Mouse (Mus musculus) CH12.LX (cell line): Measurements from ENCODE around the gene Ppp1r12a. TPM values are rescaled to one million over a fixed set of nuclear protein-coding genes. Genes with fewer than 3 reads are reported as not detected.

ENCODE experiments used
- DNase-seq: peaks from one replicate; pipeline ENCODE4 v3.0.0-alpha.2; 2013; ENCODE audit errors: extremely low read depth
- H3K27ac ChIP-seq: 2 replicates; pipeline ENCODE4 v1.5.1; 2012; ENCODE audit warnings: low read depth, mild to moderate bottlenecking, control low read depth, moderate library complexity; ENCODE audit not compliant: insufficient read depth
- H3K27me3 ChIP-seq: replicated peaks from 2 replicates; pipeline ENCODE3; 2012; ENCODE audit warnings: inconsistent platforms
- H3K36me3 ChIP-seq, 2 experiments: replicated peaks in 1 of 2; 2 replicates each; pipeline versions ENCODE3 to v1.6.1; 2012; ENCODE audit warnings: inconsistent platforms in 1 of 2, low read length in 1 of 2, mild to moderate bottlenecking in 1 of 2, mixed read lengths in 1 of 2, moderate library complexity in 1 of 2; ENCODE audit not compliant: control insufficient read depth in 1 of 2, insufficient read depth in 1 of 2
- H3K4me1 ChIP-seq, 2 experiments: 2 replicates each; pipeline ENCODE4 v1.6.1; 2012; ENCODE audit warnings: inconsistent platforms in 1 of 2, moderate library complexity in 1 of 2; ENCODE audit not compliant: insufficient read depth in 2 of 2, control insufficient read depth in 1 of 2
- H3K4me2 ChIP-seq: 2 replicates; pipeline ENCODE4 v1.6.1; 2012; ENCODE audit warnings: low read depth, mild to moderate bottlenecking, control low read depth; ENCODE audit not compliant: poor library complexity, insufficient read depth, severe bottlenecking
- H3K4me3 ChIP-seq, 3 experiments: fragments of 150-350 bp in 1 of 3; sonication (generic) in 1 of 3; replicated peaks in 1 of 3; 2 replicates each; pipeline versions ENCODE3 to v1.5.1; 2011 to 2012; ENCODE audit warnings: low read depth in 2 of 3, low read length in 2 of 3, mild to moderate bottlenecking in 2 of 3, moderate library complexity in 2 of 3, control low read depth in 1 of 3, improper control_type of control experiment in 1 of 3, inconsistent platforms in 1 of 3, mixed read lengths in 1 of 3; ENCODE audit not compliant: poor library complexity in 1 of 3
- H3K79me2 ChIP-seq: replicated peaks from 2 replicates; pipeline ENCODE4 v1.6.1; 2012; ENCODE audit warnings: mild to moderate bottlenecking, moderate library complexity; ENCODE audit not compliant: control insufficient read depth, poor library complexity, insufficient read depth, severe bottlenecking; ENCODE audit errors: extremely low read depth
- H3K9ac ChIP-seq: 2 replicates; pipeline ENCODE4 v1.6.1; 2012; ENCODE audit warnings: low read depth, mild to moderate bottlenecking, control low read depth, moderate library complexity; ENCODE audit not compliant: insufficient read depth
- H3K9me3 ChIP-seq: replicated peaks from 2 replicates; pipeline ENCODE3; 2012; ENCODE audit warnings: low read length, inconsistent platforms, mixed read lengths
- E2F4 ChIP-seq: IDR thresholded peaks from 2 replicates; pipeline ENCODE4 v1.6.1; 2011; ENCODE audit warnings: low read depth, low read length, improper control_type of control experiment; ENCODE audit not compliant: insufficient replicate concordance
- ELF1 ChIP-seq: IDR thresholded peaks from 2 replicates; pipeline ENCODE4 v1.6.1; 2014; ENCODE audit warnings: low read depth, mild to moderate bottlenecking, inconsistent platforms, low read length, improper control_type of control experiment
- JUN ChIP-seq: IDR thresholded peaks from 2 replicates; pipeline ENCODE4 v1.6.1; 2011; ENCODE audit warnings: low read depth, mild to moderate bottlenecking, low read length, improper control_type of control experiment, moderate library complexity; ENCODE audit not compliant: insufficient read depth
- KAT2A ChIP-seq: IDR thresholded peaks from 2 replicates; pipeline ENCODE4 v1.6.1; 2012; ENCODE audit warnings: low read length, improper control_type of control experiment, inconsistent platforms; ENCODE audit not compliant: insufficient replicate concordance
- MAFK ChIP-seq: IDR thresholded peaks from 2 replicates; pipeline ENCODE4 v1.6.1; 2011; ENCODE audit warnings: low read length, improper control_type of control experiment; ENCODE audit not compliant: insufficient replicate concordance
- MAZ ChIP-seq: IDR thresholded peaks from 2 replicates; pipeline ENCODE4 v1.6.1; 2012; ENCODE audit warnings: low read depth, mild to moderate bottlenecking, inconsistent platforms, low read length, improper control_type of control experiment, moderate library complexity
- MXI1 ChIP-seq: IDR thresholded peaks from 2 replicates; pipeline ENCODE4 v1.6.1; 2011; ENCODE audit warnings: mild to moderate bottlenecking, low read depth, low read length, improper control_type of control experiment
- NRF1 ChIP-seq: IDR thresholded peaks from 2 replicates; pipeline ENCODE4 v1.6.1; 2014; ENCODE audit warnings: low read depth, mild to moderate bottlenecking, inconsistent platforms, low read length, improper control_type of control experiment, moderate library complexity
- POLR2A ChIP-seq: IDR thresholded peaks from 2 replicates; pipeline ENCODE4 v1.6.1; 2011; ENCODE audit warnings: low read depth, mild to moderate bottlenecking, improper control_type of control experiment, low read length
- RAD21 ChIP-seq: IDR thresholded peaks from 2 replicates; pipeline ENCODE4 v1.6.1; 2011; ENCODE audit warnings: low read depth, mild to moderate bottlenecking, low read length, improper control_type of control experiment, moderate library complexity
- RCOR1 ChIP-seq: conservative IDR thresholded peaks from 2 replicates; pipeline ENCODE4 v1.6.1; 2012; ENCODE audit warnings: low read depth, mild to moderate bottlenecking, inconsistent platforms, low read length, improper control_type of control experiment
- SIN3A ChIP-seq: IDR thresholded peaks from 2 replicates; pipeline ENCODE4 v1.6.1; 2012; ENCODE audit warnings: low read length, improper control_type of control experiment, inconsistent platforms
- TBP ChIP-seq: conservative IDR thresholded peaks from 2 replicates; pipeline ENCODE4 v1.6.1; 2011; ENCODE audit warnings: low read depth, low read length, improper control_type of control experiment
- UBTF ChIP-seq: IDR thresholded peaks from 2 replicates; pipeline ENCODE4 v1.6.1; 2012; ENCODE audit warnings: low read depth, mild to moderate bottlenecking, inconsistent platforms, low read length, improper control_type of control experiment, moderate library complexity
- USF1 ChIP-seq: IDR thresholded peaks from 2 replicates; pipeline ENCODE4 v1.6.1; 2014; ENCODE audit warnings: low read depth, mild to moderate bottlenecking, inconsistent platforms, low read length, improper control_type of control experiment
- ZC3H11A ChIP-seq: IDR thresholded peaks from 2 replicates; pipeline ENCODE4 v1.6.1; 2012; ENCODE audit warnings: low read depth, mild to moderate bottlenecking, inconsistent platforms, low read length, improper control_type of control experiment
- dilution Hi-C: fragments of 300-500 bp; cut with MboI; formaldehyde crosslinking; loops from 2 replicates; pipeline ENCODE4 v1.14.3; 2020; ENCODE audit warnings: low sequenced_read_pairs; ENCODE audit not compliant: extremely low pct_unique_long_range_greater_than_20kb, extremely low pct_ligation_motif_present
- in situ Hi-C: fragments of 300-500 bp; cut with MboI; formaldehyde crosslinking; loops from 3 replicates; pipeline ENCODE4 v1.14.3; 2019; ENCODE audit warnings: low sequenced_read_pairs, low pct_ligation_motif_present, low pct_unique_long_range_greater_than_20kb, mixed read lengths
- polyA plus RNA-seq: library from polyadenylated mRNA; unstranded; fragments of >175 nt; gene quantifications from 2 replicates; pipeline ENCODE4 v1.2.1, GENCODE M21; 2012; ENCODE audit warnings: low read depth; ENCODE audit not compliant: insufficient read length
- total RNA-seq, 2 experiments: library from RNA; depleted of rRNA; stranded (reverse); fragments of 300-350 nt in 1 of 2; fragments of >200 nt in 1 of 2; gene quantifications; 2 replicates each; pipeline ENCODE4 v1.2.3; 2012 to 2014

Ppp1r12a gene
- total and polyA plus RNA-seq, 3 experiments: 34.4 to 70.8 (median 60.0) TPM

- in situ Hi-C loops: loop anchor here (25.0 kb wide), 1 partner anchor 222 kb away; no protein-coding TSS in a partner anchor
- H3K4me1 ChIP-seq: peaks cover 7 to 71% of the 10 kb centered on the region in 2 experiments
- dilution Hi-C loops: no loop called here
These were observed 22.8 kb downstream of the Ppp1r12a start for GRCm38 (mm10) chr10:108184763-108185162.

GRCm38 (mm10) chr10:108185265-108185664 is 23.3 kb downstream of the Ppp1r12a start:
- no peak for DNase-seq
- H3K9ac ChIP-seq: no peak overlapping the region
- TF ChIP-seq MAFK (no peak), RCOR1 (no peak), JUN (no peak), ELF1 (no peak), POLR2A (no peak), NRF1 (no peak), MXI1 (no peak), UBTF (no peak), RAD21 (no peak), KAT2A (no peak), TBP (no peak), E2F4 (no peak), ZC3H11A (no peak), USF1 (no peak), MAZ (no peak), SIN3A (no peak)
- peaks cover 39% of the 10 kb centered on the region for H3K79me2 ChIP-seq
- dilution Hi-C loops: no loop called here
- H3K4me1 ChIP-seq: peaks cover 7 to 69% of the 10 kb centered on the region in 2 experiments
- no peak overlapping the region for H3K27ac ChIP-seq
- in situ Hi-C loops: loop anchor here (25.0 kb wide), 1 partner anchor 223 kb away; no protein-coding TSS in a partner anchor
- no peaks in the 10 kb centered on the region for H3K9me3 ChIP-seq
- H3K27me3 ChIP-seq: no peaks in the 10 kb centered on the region
- no peak overlapping the region for H3K4me3 ChIP-seq
- no peak overlapping the region for H3K4me2 ChIP-seq
- H3K36me3 ChIP-seq: peaks cover 0 to 8% of the 10 kb centered on the region in 2 experiments

More at GRCm38 (mm10) chr10:108184763-108185162, 22.8 kb downstream of the Ppp1r12a start:
- Histone ChIP-seq H3K4me3 (no peak overlapping the region), H3K79me2 (peaks cover 40% of the 10 kb centered on the region), H3K9ac (no peak overlapping the region), H3K9me3 (no peaks in the 10 kb centered on the region), H3K4me2 (no peak overlapping the region), H3K27ac (no peak overlapping the region), H3K27me3 (no peaks in the 10 kb centered on the region), H3K36me3 (peaks cover 0 to 8% of the 10 kb centered on the region in 2 experiments)
- TF ChIP-seq UBTF: no peak
- no peak for DNase-seq
